Mouse (Mus musculus): ENCODE data around the gene Hus1. TPM values are rescaled to one million over a fixed set of nuclear protein-coding genes. Genes with fewer than 3 reads are reported as not detected.

Hus1 gene
- total and polyA plus RNA-seq, 3 experiments: 7.5 to 11.1 (median 9.6) TPM

- intact Hi-C loops (cut with DNase I): loop anchor here (5.0 kb wide), 2 partner anchors 421 to 1751 kb away; no protein-coding TSS in a partner anchor
- no peaks in the 10 kb centered on the region for H3K27me3 ChIP-seq (ENCODE audit: control insufficient read depth, insufficient read depth, low read length)
- no peak overlapping the region for H3K9ac ChIP-seq (ENCODE audit: low read depth, low read length)
- DNase-seq: no peak
- TF ChIP-seq EP300 (IDR thresholded peaks at IDR 0.05; ENCODE audit: insufficient read depth, low read depth, low read length) (no peak), CTCF (IDR thresholded peaks at IDR 0.05) (no peak), POLR2A (IDR thresholded peaks at IDR 0.05; ENCODE audit: insufficient read depth, low read depth, low read length) (no peak)
- H3K36me3 ChIP-seq (ENCODE audit: control insufficient read depth, insufficient read depth, low read length): no peaks in the 10 kb centered on the region
- no peak overlapping the region for H3K4me3 ChIP-seq
- H3K79me2 ChIP-seq (replicated peaks; ENCODE audit: control insufficient read depth, insufficient read depth, low read length): no peaks in the 10 kb centered on the region
- no peaks in the 10 kb centered on the region for H3K4me1 ChIP-seq (ENCODE audit: control insufficient read depth, insufficient read depth, low read length)
- no peak overlapping the region for H3K27ac ChIP-seq
- 66% methylated on average over 4 of the region's 4 CpGs for WGBS
These were observed 52.9 kb downstream of the Hus1 start for GRCm38 (mm10) chr11:8958108-8958507.

- Histone ChIP-seq H3K4me3 (no peak overlapping the region), H3K27me3 (ENCODE audit: control insufficient read depth, insufficient read depth, low read length) (no peaks in the 10 kb centered on the region), H3K27ac (no peak overlapping the region), H3K79me2 (replicated peaks; ENCODE audit: control insufficient read depth, insufficient read depth, low read length) (no peaks in the 10 kb centered on the region), H3K9ac (ENCODE audit: low read depth, low read length) (no peak overlapping the region), H3K36me3 (ENCODE audit: control insufficient read depth, insufficient read depth, low read length) (no peaks in the 10 kb centered on the region), H3K4me1 (ENCODE audit: control insufficient read depth, insufficient read depth, low read length) (no peaks in the 10 kb centered on the region)
- intact Hi-C loops (cut with DNase I): loop anchor here (5.0 kb wide), 2 partner anchors 420 to 1750 kb away; no protein-coding TSS in a partner anchor
- no peak for TF ChIP-seq POLR2A (IDR thresholded peaks at IDR 0.05; ENCODE audit: insufficient read depth, low read depth, low read length)
- TF ChIP-seq CTCF (IDR thresholded peaks at IDR 0.05): peak; percentile 54
- DNase-seq: no peak
- WGBS: 69% methylated on average over 6 of the region's 6 CpGs
These were observed 54.0 kb downstream of the Hus1 start for GRCm38 (mm10) chr11:8957023-8957422.

- intact Hi-C loops (cut with DNase I): loop anchor here (1.0 to 5.0 kb wide), 3 partner anchors 418 to 1748 kb away; no protein-coding TSS in a partner anchor
- Histone ChIP-seq H3K79me2 (replicated peaks; ENCODE audit: control insufficient read depth, insufficient read depth, low read length) (no peaks in the 10 kb centered on the region), H3K4me1 (ENCODE audit: control insufficient read depth, insufficient read depth, low read length) (no peaks in the 10 kb centered on the region), H3K9ac (ENCODE audit: low read depth, low read length) (no peak overlapping the region), H3K27me3 (ENCODE audit: control insufficient read depth, insufficient read depth, low read length) (no peaks in the 10 kb centered on the region), H3K4me3 (no peak overlapping the region), H3K27ac (no peak overlapping the region), H3K36me3 (ENCODE audit: control insufficient read depth, insufficient read depth, low read length) (no peaks in the 10 kb centered on the region)
- no peak for DNase-seq
- WGBS: 3% methylated on average over 1 of the region's 1 CpGs
- TF ChIP-seq CTCF (IDR thresholded peaks at IDR 0.05): peak; percentile 69
- TF ChIP-seq POLR2A (IDR thresholded peaks at IDR 0.05; ENCODE audit: insufficient read depth, low read depth, low read length): no peak
These were observed 55.3 kb downstream of the Hus1 start for GRCm38 (mm10) chr11:8955678-8956077.

- 58% methylated on average over 6 of the region's 6 CpGs for WGBS
- TF ChIP-seq EP300 (IDR thresholded peaks at IDR 0.05; ENCODE audit: insufficient read depth, low read depth, low read length) (no peak), POLR2A (IDR thresholded peaks at IDR 0.05; ENCODE audit: insufficient read depth, low read depth, low read length) (no peak), CTCF (IDR thresholded peaks at IDR 0.05) (no peak)
- Histone ChIP-seq H3K27ac (no peak overlapping the region), H3K36me3 (ENCODE audit: control insufficient read depth, insufficient read depth, low read length) (no peaks in the 10 kb centered on the region), H3K4me3 (no peak overlapping the region), H3K27me3 (ENCODE audit: control insufficient read depth, insufficient read depth, low read length) (no peaks in the 10 kb centered on the region), H3K4me1 (ENCODE audit: control insufficient read depth, insufficient read depth, low read length) (no peaks in the 10 kb centered on the region), H3K79me2 (replicated peaks; ENCODE audit: control insufficient read depth, insufficient read depth, low read length) (no peaks in the 10 kb centered on the region), H3K9ac (ENCODE audit: low read depth, low read length) (no peak overlapping the region)
- no peak for DNase-seq
- intact Hi-C loops (cut with DNase I): no loop called here
These were observed 61.1 kb downstream of the Hus1 start for GRCm38 (mm10) chr11:8949765-8950430.

- no peak for DNase-seq
- TF ChIP-seq EP300 (IDR thresholded peaks at IDR 0.05; ENCODE audit: insufficient read depth, low read depth, low read length) (no peak), CTCF (IDR thresholded peaks at IDR 0.05) (no peak), POLR2A (IDR thresholded peaks at IDR 0.05; ENCODE audit: insufficient read depth, low read depth, low read length) (no peak)
- no peak overlapping the region for H3K27ac ChIP-seq
These were observed 62.1 kb downstream of the Hus1 start for GRCm38 (mm10) chr11:8948871-8949270.

GRCm38 (mm10) chr11:8944114-8944513, 66.9 kb downstream of the Hus1 start:
- no peak for DNase-seq
- Histone ChIP-seq H3K9ac (ENCODE audit: low read depth, low read length) (no peak overlapping the region), H3K4me3 (no peak overlapping the region), H3K36me3 (ENCODE audit: control insufficient read depth, insufficient read depth, low read length) (no peaks in the 10 kb centered on the region), H3K4me1 (ENCODE audit: control insufficient read depth, insufficient read depth, low read length) (no peaks in the 10 kb centered on the region), H3K79me2 (replicated peaks; ENCODE audit: control insufficient read depth, insufficient read depth, low read length) (no peaks in the 10 kb centered on the region), H3K27me3 (ENCODE audit: control insufficient read depth, insufficient read depth, low read length) (no peaks in the 10 kb centered on the region), H3K27ac (no peak overlapping the region)
- WGBS: 49% methylated on average over 4 of the region's 4 CpGs
- intact Hi-C loops (cut with DNase I): no loop called here
- TF ChIP-seq EP300 (IDR thresholded peaks at IDR 0.05; ENCODE audit: insufficient read depth, low read depth, low read length): no peak
- TF ChIP-seq CTCF (IDR thresholded peaks at IDR 0.05): no peak
- TF ChIP-seq POLR2A (IDR thresholded peaks at IDR 0.05; ENCODE audit: insufficient read depth, low read depth, low read length): no peak

More at GRCm38 (mm10) chr11:8948871-8949270, 62.1 kb downstream of the Hus1 start:
- no peaks in the 10 kb centered on the region for H3K79me2 ChIP-seq (replicated peaks; ENCODE audit: control insufficient read depth, insufficient read depth, low read length)
- H3K27me3 ChIP-seq (ENCODE audit: control insufficient read depth, insufficient read depth, low read length): no peaks in the 10 kb centered on the region
- intact Hi-C loops (cut with DNase I): no loop called here
- H3K36me3 ChIP-seq (ENCODE audit: control insufficient read depth, insufficient read depth, low read length): no peaks in the 10 kb centered on the region
- no peaks in the 10 kb centered on the region for H3K4me1 ChIP-seq (ENCODE audit: control insufficient read depth, insufficient read depth, low read length)
- H3K9ac ChIP-seq (ENCODE audit: low read depth, low read length): no peak overlapping the region
- no peak overlapping the region for H3K4me3 ChIP-seq
- WGBS: 51% methylated on average over 3 of the region's 3 CpGs

Other genes with a start within 250 kb of the Hus1 start
- gene Pkd1l1, start 37.9 kb downstream of the Hus1 start, total RNA-seq (2021): under 1 TPM in 1 of 2 experiments, not detected in 1; 0.25 TPM
- gene Pkd1l1, start 37.9 kb downstream of the Hus1 start, polyA plus RNA-seq (2012; rRNA removed): 0.03 and 0.27 TPM in 2 replicates
- gene Gm11992, start 37.4 kb upstream of the Hus1 start, total RNA-seq (2021): under 1 TPM; 0.55 to 0.57 TPM
- gene Gm11992, start 37.4 kb upstream of the Hus1 start, polyA plus RNA-seq (2012; rRNA removed): 0.61 and 1.1 TPM in 2 replicates
- gene Sun3, start 37.8 kb upstream of the Hus1 start, total RNA-seq (2021): 1 to 10 TPM; 2.1 to 2.6 TPM
- 0.23 TPM in 2 replicates for gene Sun3, start 37.8 kb upstream of the Hus1 start, polyA plus RNA-seq (2012; rRNA removed)
- 1 to 10 TPM; 4.6 to 5.2 TPM for gene Upp1, start 106.9 kb upstream of the Hus1 start, total RNA-seq (2021)
- gene Upp1, start 106.9 kb upstream of the Hus1 start, polyA plus RNA-seq (2012; rRNA removed): 7.4 and 9.9 TPM in 2 replicates
- not detected for gene Abca13, start 180.8 kb upstream of the Hus1 start, total RNA-seq (2021)
- gene Abca13, start 180.8 kb upstream of the Hus1 start, polyA plus RNA-seq (2012; rRNA removed): 0.02 TPM in 1 of 2 replicates, not detected in the other